Mouse (Mus musculus) MEL (cell line): Measurements from ENCODE around the gene Sftpd.

Experiments
- CHD2 ChIP-seq: IDR thresholded peaks from 2 replicates; pipeline ENCODE4 v1.6.1; 2011; ENCODE audit warnings: low read length, improper control_type of control experiment
- CTCF ChIP-seq, 3 experiments: IDR thresholded peaks in 2 of 3; conservative IDR thresholded peaks in 1 of 3; 2 replicates each; pipeline ENCODE4 v1.5.1; 2011 to 2012; ENCODE audit warnings: low read length in 3 of 3, low read depth in 2 of 3, mild to moderate bottlenecking in 2 of 3, improper control_type of control experiment in 1 of 3, inconsistent platforms in 1 of 3, mixed read lengths in 1 of 3, moderate library complexity in 1 of 3; ENCODE audit not compliant: control insufficient read depth in 1 of 3, insufficient read depth in 1 of 3, poor library complexity in 1 of 3, severe bottlenecking in 1 of 3
- E2F4 ChIP-seq: IDR thresholded peaks from 2 replicates; pipeline ENCODE4 v1.6.1; 2011; ENCODE audit warnings: low read depth, low read length, improper control_type of control experiment, borderline replicate concordance
- EP300 ChIP-seq, 2 experiments: IDR thresholded peaks; 2 replicates each; pipeline ENCODE4 v1.6.1; 2011; ENCODE audit warnings: improper control_type of control experiment in 2 of 2, low read length in 2 of 2, low read depth in 1 of 2, mild to moderate bottlenecking in 1 of 2
- GABPA ChIP-seq: IDR thresholded peaks from 2 replicates; pipeline ENCODE4 v1.6.1; 2012; ENCODE audit warnings: low read depth, mild to moderate bottlenecking, inconsistent platforms, low read length, improper control_type of control experiment, moderate library complexity
- GATA1 ChIP-seq: IDR thresholded peaks from 2 replicates; pipeline ENCODE4 v1.6.1; 2011; ENCODE audit warnings: low read depth, low read length, improper control_type of control experiment
- MAX ChIP-seq: IDR thresholded peaks from 2 replicates; pipeline ENCODE4 v1.6.1; 2011; ENCODE audit warnings: low read length, improper control_type of control experiment
- MAZ ChIP-seq: IDR thresholded peaks from 2 replicates; pipeline ENCODE4 v1.6.1; 2012; ENCODE audit warnings: low read depth, mild to moderate bottlenecking, inconsistent platforms, low read length, improper control_type of control experiment
- MXI1 ChIP-seq: IDR thresholded peaks from 2 replicates; pipeline ENCODE4 v1.6.1; 2011; ENCODE audit warnings: mild to moderate bottlenecking, low read depth, low read length, improper control_type of control experiment
- MYC ChIP-seq: IDR thresholded peaks from 2 replicates; pipeline ENCODE4 v1.6.1; 2011; ENCODE audit warnings: low read depth, mild to moderate bottlenecking, low read length, improper control_type of control experiment, moderate library complexity
- POLR2A ChIP-seq, 2 experiments: IDR thresholded peaks; 2 replicates each; pipeline ENCODE4 v1.6.1; 2011 to 2012; ENCODE audit warnings: low read length in 2 of 2, mild to moderate bottlenecking in 2 of 2, control low read depth in 1 of 2, improper control_type of control experiment in 1 of 2, low read depth in 1 of 2, moderate library complexity in 1 of 2; ENCODE audit not compliant: control insufficient read depth in 1 of 2, insufficient read depth in 1 of 2, poor library complexity in 1 of 2
- RAD21 ChIP-seq: IDR thresholded peaks from 2 replicates; pipeline ENCODE4 v1.6.1; 2011; ENCODE audit warnings: mild to moderate bottlenecking, low read depth, low read length, improper control_type of control experiment
- SIN3A ChIP-seq: IDR thresholded peaks from 2 replicates; pipeline ENCODE4 v1.6.1; 2012; ENCODE audit warnings: low read length, improper control_type of control experiment, inconsistent platforms

DNA sequence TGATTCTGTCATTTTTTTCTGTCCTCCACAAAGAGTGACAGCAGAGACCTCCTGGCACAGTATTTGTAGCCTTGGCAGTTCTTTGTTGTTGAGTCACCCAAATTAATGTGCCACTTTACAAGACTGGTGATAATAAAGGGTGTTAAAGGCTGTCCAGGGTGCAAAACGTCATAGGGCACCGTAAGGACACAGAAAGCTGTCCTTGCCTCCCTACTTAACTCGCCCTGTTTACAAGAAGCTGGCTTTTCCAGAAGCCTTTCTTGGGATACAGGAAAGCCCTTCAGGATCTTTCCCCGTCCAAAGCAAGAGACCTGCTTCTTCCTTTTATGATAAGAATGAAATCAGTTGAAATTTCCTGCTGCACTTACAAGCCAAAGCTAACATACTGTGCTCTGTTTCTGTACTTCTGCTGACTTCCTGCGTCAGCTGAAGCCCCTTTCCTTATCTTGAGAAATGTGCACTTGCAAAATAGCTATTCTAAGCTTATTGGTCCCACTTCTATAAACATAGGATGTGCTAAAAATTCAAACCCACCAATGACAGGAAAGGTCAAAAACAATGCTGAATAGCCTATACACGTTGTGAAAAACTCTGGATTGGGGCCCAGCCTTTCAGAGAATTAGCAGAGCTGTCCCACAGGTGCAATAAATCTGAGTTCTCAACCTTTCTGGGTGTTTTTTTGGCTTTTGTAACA, 13.2 kb upstream of the Sftpd start:
- TF ChIP-seq SIN3A, result no peak
- TF ChIP-seq CTCF (IDR thresholded peaks at IDR 0.05 in 2 of 3, conservative IDR thresholded peaks at IDR 0.05 in 1 of 3; ENCODE audit: control insufficient read depth in 1 of 3, insufficient read depth in 1 of 3, low read depth in 2 of 3, low read length in 3 of 3, poor library complexity in 1 of 3, severe bottlenecking in 1 of 3), result no peak
- TF ChIP-seq MXI1, result no peak
- no peak for TF ChIP-seq POLR2A (IDR thresholded peaks at IDR 0.05; ENCODE audit: control insufficient read depth in 1 of 2, insufficient read depth in 1 of 2, low read depth in 1 of 2, low read length in 2 of 2, poor library complexity in 1 of 2)
- no peak for TF ChIP-seq MAX
- TF ChIP-seq MAZ, result no peak
- TF ChIP-seq MYC, result no peak
- TF ChIP-seq RAD21, result no peak
- no peak for TF ChIP-seq CHD2
- no peak for TF ChIP-seq GABPA
- no peak for TF ChIP-seq E2F4
- no peak for TF ChIP-seq GATA1
- TF ChIP-seq EP300 (IDR thresholded peaks at IDR 0.05; ENCODE audit: low read depth in 1 of 2, low read length in 2 of 2), result no peak
